Mouse (Mus musculus): ENCODE measurements at regions not wholly inside any gene's neighbourhood (a gene's known extent, or its start where the extent isn't known, plus 50 kb on each side); places are given as distances from the start of the nearest gene placed in this dataset.

DNA sequence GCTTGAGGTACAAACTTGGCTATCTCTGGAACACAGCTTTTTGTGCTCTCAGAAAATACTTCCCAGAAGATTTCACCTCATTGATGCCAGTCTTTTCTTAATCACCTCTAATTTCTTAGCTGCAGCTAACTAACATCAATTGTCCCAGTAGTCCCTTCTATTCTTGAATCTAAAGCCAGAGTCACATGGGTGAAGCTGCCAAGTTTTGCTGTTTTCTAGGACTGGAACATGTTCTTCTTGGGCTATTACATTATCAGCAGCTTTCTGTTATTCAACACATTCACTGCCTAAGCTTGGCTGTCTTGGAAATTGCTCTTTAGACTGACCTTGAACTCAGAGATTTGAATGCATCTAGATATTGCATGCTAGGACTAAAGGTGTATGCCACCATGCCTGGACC lies 583.9 kb downstream of the Cetn3 start:
- DNase-seq: no peak

DNA sequence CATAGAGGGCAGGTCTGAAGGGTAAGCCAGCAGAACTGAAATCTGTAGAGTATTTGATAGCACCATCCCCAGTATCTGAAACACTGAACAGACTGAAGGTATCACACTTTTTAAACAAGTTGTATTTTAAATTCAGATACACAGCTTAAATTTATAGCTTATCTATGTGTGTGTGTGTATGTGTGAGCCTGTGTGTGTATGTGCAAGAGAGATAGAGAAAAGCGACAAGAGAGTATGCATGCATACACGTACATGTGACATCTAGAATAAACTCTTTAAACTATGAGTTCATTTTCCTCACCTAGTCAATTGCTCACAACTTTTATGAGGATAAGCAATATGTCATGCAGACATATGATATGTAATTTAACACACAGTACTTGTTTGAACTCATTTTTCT lies 588.7 kb downstream of the Cetn3 start:
- DNase-seq: no peak

DNA sequence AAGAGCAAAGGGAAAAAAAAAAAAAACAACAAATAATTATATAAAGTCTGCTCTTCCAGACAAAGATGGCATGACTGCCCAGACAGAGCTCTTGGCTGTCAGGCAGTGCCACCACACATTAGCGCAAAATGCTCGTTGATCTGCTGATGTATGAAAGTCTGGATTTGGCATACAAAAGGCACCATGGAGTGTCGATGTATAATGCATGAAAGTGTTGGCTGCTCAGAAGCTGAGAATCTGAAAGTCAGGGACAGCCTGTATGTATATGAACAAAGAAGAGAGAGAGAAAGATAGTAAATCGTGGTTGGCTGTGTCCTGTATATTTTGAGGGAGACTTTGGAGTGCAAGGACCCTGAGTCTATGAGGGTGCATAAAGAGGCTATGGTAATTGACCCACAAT lies 589.7 kb downstream of the Cetn3 start:
- no peak for DNase-seq

DNA sequence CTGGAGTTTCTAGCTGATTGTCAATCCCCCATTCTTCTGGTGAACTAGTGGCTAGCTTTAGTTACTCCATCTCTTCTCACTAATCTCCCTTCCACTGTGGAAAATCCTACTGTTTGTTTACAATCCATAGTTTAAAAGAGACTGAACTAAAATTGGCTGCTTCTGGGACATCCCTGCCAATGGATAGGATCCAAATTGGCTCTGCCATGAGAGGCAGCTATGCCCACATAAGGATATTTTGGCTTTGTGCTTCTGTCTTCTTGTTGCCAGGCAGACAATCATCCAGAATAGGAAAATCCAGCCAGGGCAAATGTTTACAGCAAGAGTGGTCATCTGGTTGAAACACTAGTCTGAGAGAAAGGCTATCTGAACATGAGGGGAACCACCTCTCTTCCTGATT lies 610.0 kb downstream of the Cetn3 start:
- no peak for DNase-seq

DNA sequence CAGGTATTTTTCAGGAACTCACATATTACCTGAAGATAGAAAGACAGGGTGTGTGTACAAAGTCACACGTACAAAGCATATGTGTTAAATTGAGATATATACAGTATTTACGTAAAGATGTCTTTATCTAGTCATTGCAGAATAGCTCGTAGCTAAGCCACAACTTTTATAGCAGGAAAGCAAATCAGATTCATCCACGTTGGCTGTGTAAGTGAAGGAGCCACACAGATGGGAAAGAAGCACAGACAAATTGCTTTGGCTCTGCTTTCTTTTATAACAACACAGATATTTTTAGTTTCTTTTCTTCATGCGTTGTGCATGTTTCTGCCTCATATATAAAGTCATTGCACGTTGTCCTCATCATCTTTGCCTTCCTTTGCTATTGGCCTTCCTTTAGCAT lies 610.6 kb downstream of the Cetn3 start:
- no peak for DNase-seq

DNA sequence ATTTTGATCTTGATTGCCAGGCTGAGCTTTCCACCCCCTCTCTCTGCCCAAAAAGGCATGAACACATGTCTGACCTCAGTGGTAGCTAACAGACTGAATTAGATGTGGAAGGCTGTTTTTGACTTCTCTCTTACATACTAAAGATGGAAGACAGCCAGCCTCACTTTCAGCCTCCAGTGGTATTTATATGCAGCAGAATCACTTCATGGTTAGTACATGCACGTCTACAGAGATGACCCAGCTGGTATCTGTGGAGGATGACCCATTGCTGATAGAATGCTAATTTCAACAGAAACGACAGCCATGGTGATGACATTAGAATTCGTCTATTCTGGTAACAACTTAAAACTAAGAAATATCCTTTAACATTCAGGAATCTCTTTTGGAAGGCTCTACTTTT lies 630.8 kb downstream of the Cetn3 start:
- no peak for DNase-seq

DNA sequence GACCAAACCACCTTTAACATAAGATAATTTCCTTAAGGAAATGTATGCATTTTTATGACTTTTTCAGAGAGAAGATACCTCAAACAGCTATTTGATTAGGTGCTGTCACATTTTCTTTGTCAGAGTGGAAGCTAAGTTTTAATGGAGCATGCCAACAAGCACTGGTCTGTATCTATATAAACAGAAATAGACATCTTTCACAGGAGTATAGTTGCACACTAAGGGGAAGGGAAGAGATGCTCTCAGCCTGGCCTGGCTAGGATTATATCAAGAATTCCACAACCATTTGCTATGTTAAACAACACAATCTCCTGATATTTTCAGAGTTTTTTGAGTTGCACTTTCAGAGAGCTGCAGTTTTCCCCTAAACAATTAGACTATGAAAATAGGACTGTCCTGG lies 638.1 kb downstream of the Cetn3 start:
- no peak for DNase-seq

DNA sequence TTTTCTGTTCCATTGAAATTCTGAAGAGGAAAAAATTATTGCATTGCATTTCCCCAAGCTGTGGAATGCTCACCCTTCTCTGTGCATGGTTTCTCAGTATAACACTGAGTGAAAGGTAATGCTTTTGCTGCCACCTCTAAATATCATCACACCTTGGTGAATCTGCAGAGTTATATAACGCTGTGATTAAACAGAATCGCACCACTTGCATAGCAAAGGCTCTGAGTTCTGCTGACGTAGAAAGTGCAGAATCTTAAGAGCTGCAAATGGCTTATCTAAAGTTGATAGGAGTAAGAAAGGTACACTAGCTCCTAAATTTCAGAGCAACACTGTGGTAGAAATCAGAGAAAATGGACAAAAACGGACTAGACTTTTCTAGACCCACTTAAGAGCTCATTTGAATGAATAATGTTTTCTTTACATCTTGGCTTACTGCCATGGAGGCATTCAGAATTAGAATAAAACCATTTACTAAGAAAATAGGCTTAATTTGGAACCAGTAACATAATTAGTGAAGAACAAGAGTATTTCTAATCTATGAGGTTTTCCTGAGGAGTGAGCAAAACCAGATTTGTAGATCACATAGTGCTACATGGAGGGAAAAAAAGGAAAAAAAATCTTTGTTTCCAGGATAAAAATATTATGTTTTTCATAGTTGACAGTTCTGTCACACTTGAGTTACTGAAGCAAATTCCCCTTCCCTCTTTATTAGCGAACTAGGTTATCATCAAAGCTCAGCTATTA lies 641.2 kb downstream of the Cetn3 start:
- no peak for DNase-seq

DNA sequence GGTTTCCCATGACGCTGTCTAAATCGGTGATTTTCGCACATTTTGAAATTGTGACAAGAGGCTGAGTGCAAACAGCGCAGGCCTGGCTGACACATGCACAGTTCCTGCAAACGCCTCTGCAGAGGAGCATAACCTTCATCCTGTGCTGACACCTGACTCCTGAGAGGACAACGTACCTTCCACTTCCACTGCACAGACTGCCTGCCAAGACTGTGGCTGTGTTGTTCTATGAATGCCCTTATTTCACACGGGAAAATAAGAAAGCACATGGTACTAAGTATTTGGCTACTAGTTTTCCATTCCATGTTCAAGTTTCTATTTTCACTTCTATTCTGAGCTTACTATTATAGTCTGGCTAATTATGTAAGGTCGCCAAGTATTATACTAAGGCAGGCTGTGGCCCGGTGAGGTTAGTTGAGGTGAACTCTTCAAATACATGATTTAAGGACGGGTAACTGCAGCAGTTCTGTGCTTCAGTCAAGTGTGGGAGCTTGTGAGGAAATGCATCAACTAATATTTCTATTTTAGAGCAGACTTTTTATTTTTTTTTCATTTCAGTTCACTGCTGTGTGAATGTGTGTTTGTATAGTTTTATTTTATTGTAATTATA lies 642.0 kb downstream of the Cetn3 start:
- DNase-seq: no peak

DNA sequence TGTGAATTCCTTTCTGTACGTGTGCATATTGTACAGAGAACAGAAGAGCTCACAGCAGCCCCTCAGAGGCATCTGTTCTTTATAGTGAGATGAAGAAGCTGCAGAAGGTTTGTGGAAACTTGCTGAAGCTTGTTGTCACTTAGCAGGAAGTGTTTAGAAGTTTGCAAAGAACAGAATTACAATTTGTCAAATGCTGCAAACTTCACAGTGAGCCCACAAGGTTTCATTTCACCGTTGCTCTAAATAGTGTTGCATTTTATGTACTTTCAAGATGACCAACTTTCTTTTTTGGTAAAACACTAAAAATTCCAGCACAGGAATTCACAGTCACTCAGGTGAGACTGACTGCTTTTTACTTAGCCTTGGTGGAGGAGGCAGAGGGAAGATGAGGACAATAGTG lies 649.5 kb downstream of the Cetn3 start:
- no peak for DNase-seq

DNA sequence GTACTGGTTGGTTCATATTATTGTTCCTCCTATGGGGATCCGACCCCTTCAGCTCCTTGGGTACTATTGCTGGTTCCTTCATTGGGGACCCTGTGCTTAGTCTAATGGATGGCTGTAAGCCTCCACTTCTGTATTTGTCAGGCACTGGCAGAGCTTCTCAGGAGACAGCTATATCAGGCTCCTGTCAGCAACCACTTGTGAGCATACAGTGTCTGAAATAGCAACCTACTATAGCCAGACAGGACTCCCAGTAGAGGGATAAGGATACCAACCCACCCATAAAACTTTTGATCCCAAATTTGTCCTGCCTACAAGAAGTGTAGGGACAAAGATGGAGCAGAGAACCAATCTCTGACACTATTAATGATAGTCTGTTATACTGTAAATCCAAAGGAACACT lies 656.4 kb downstream of the Cetn3 start:
- DNase-seq: no peak

DNA sequence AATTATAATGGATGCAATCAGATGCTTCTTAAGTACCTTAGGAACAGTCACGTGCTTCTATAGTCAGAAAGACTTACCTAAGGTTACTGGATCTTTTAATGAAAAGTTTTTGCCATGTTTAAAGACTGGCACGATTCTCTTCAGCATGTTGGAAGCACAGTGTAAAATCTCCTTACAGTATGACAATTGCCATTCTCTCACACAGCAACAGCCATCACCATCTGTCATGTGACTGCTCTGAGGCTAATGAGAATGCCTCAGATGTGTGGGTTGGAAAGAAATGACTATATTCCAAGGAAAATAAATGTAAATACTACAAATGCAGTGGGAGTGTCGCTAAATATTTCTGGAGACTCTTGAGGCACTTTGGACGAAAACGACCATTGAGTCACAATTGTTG lies 670.8 kb downstream of the Cetn3 start:
- no peak for DNase-seq

DNA sequence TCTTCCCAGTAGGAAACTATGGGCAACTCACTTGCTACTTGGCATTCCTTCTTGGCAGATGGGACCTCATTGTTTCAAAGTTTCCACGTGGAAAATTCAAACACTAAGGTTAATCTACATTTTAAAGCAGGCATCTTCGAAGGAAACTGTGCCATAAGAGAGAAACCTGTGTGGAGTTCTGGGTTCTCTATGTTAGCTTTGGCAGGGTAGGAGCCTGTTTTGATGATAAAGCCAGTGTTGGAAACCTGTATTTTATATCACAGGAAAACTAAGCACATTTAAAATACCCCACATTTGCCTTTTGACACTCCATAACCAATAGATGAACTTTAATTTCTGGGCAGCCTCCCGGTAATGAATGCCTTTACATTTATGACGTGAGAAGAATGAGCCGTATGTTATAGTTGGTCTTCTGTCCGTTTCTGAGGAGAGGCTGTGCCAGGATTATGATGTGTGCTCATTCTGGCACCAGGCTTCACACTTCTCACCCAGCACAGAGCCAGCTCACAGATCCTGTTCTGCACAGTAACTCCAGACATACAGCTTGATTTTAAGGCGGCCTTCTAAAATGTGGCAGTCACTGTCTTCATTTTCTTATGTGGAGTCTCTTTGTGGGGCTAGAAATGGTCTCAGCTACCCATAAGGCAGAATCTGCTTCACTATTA lies 700.5 kb downstream of the Cetn3 start:
- DNase-seq: no peak

DNA sequence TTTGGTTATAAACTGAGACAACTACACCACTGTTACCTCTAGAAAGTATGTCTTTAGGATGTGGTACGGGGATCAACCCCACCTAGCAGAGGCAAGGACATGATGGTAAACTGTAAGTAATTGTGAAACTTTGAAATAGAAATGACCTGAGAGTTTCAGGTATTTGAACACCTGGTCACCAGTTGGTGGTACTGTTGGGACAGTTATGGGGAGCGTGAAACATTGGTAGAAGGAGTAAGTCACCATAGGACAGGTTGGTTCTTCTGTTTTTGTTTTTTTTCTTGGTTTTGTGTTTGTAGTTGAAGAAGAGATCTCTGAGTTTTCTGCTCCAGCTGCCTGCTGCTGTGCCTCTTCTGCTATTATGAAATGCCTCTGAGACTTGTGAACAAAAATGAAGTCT lies 713.7 kb downstream of the Cetn3 start:
- DNase-seq: no peak

DNA sequence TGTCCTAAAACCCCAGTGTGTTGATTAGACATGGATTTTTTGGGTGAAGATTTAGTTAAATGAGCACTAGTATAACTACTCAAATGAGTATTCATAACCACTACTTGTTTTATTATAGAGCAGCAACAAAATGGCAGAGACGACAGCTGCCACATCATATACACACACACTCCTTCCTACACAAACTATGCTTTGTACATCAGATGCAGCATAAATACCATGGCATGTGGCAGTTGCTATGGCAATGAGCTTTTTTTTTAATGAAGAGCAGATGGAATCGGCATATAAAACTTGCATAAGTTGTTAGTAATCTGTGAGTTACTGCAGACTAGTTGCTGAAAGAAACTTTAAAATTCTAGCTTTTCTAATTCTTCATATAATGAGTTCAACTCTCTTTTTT lies 725.3 kb downstream of the Cetn3 start:
- no peak for DNase-seq

DNA sequence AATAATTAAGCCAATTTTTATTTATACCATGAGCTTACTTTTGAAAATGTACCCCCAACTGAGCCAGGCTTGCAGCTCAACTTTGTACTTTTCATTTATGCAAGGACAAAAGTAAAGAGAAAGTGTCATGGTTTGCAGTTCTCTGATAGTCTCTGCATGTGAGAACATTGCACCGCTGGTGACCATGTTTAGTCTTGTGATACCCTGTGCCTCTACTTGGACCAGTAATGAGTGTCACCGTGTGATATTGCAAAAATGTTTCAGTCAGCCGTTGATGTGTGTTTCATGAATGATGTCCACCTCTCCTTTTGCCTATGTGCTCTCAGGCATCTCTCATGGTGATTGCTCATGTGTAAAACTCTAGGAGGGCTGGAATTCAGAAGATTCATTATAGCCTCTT lies 726.6 kb downstream of the Cetn3 start:
- no peak for DNase-seq

Data from kidney, postnatal 10 days (tissue).